Mouse (Mus musculus): Measurements from ENCODE around the gene Slc4a1.

DNA sequence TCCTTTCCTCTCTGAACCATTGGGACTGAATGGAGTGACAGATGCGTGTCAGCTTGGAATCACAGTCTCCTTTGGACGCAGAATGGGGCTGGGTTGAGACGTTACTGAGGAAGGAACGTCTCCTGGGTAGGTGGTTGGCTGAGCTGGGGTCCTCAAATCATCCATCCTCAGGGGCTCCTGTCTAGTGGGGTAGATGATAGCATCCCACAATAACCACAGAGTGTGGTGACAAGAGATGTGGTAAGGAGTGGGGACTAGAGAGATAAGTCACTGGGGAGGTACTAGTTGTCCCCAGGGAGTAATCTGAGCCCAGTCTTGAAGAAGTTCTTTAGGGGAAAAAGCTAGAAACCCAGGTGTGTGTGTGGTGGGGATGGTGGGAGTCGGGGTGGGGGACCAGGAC lies 2.3 kb upstream of the Slc4a1 start:
- TF ChIP-seq POLR2A (IDR thresholded peaks at IDR 0.05; ENCODE audit: borderline replicate concordance, insufficient read depth, low read length) = no peak
- no peak for TF ChIP-seq CTCF (IDR thresholded peaks at IDR 0.05; ENCODE audit: borderline replicate concordance, insufficient read depth, low read depth, low read length)
